Mouse (Mus musculus): ENCODE data around the gene Oas1f. TPM values are rescaled to one million over a fixed set of nuclear protein-coding genes. Genes with fewer than 3 reads are reported as not detected.
"Not testable (repeated sequence)": the region's sequence is repeated elsewhere in the genome, so short reads cannot be mapped to it uniquely, and the experiment has no call there.

Oas1f gene
- polyA plus RNA-seq, 1 experiment from 2014 or later, result not detected

- not testable (repeated sequence) for H3K27ac ChIP-seq (ENCODE audit: low read depth, low read length); H3K9ac ChIP-seq (ENCODE audit: low read depth, low read length); H3K9me3 ChIP-seq (replicated peaks; ENCODE audit: control insufficient read depth, low read length); H3K4me1 ChIP-seq (ENCODE audit: control insufficient read depth, insufficient read depth, low read length); H3K4me3 ChIP-seq (ENCODE audit: low read depth, low read length); H3K4me2 ChIP-seq; H3K36me3 ChIP-seq (ENCODE audit: control insufficient read depth, insufficient read depth, low read length); H3K27me3 ChIP-seq (ENCODE audit: control insufficient read depth, insufficient read depth, low read length); ATAC-seq (replicated peaks; ENCODE audit: insufficient number of reproducible peaks, low FRiP score, low TSS enrichment)
- 89% methylated on average over 6 of the region's 6 CpGs for WGBS (ENCODE audit: insufficient replicate concordance)
Measured at GRCm38 (mm10) chr5:120881681-120882080, 34.5 kb downstream of the Oas1f start.

DNA sequence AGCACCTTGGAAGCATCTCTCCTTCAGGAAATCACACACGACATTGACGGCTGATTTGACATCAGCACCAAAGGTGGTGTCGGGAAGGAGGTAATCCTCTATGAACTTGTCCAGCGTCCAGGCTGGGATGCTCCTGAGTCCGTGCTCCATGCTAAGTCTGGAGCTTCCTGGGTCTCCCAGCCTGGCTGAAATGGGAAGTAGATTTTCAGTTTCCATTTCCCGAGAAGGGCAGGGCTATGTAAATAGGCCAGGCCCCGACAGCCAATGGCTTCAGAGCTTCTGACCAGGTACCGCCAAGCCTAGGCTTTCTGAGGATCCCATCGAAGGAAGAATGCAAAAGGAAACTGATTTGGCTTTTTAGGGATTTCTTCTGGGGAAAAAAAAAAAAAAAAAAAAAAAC is 40.2 kb downstream of the Oas1f start, which contains the start of gene Oas1g:
Gene Oas1g, minus strand, starts transcription at position 201 of the 400 bp plus-strand sequence.
- H3K36me3 ChIP-seq (ENCODE audit: control insufficient read depth, insufficient read depth, low read length); H3K4me2 ChIP-seq; ATAC-seq (replicated peaks; ENCODE audit: insufficient number of reproducible peaks, low FRiP score, low TSS enrichment); H3K27me3 ChIP-seq (ENCODE audit: control insufficient read depth, insufficient read depth, low read length); H3K27ac ChIP-seq (ENCODE audit: low read depth, low read length); H3K9ac ChIP-seq (ENCODE audit: low read depth, low read length); H3K4me3 ChIP-seq (ENCODE audit: low read depth, low read length); H3K9me3 ChIP-seq (replicated peaks; ENCODE audit: control insufficient read depth, low read length); H3K4me1 ChIP-seq (ENCODE audit: control insufficient read depth, insufficient read depth, low read length): not testable (repeated sequence)
- 18% methylated on average over 6 of the region's 9 CpGs for WGBS (ENCODE audit: insufficient replicate concordance)

- Histone ChIP-seq H3K36me3 (ENCODE audit: control insufficient read depth, insufficient read depth, low read length) (no peaks in the 10 kb centered on the region), H3K9ac (ENCODE audit: low read depth, low read length) (no peak overlapping the region), H3K27ac (ENCODE audit: low read depth, low read length) (no peak overlapping the region), H3K9me3 (replicated peaks; ENCODE audit: control insufficient read depth, low read length) (no peaks in the 10 kb centered on the region), H3K4me1 (ENCODE audit: control insufficient read depth, insufficient read depth, low read length) (no peaks in the 10 kb centered on the region), H3K4me2 (no peak overlapping the region), H3K4me3 (ENCODE audit: low read depth, low read length) (no peak overlapping the region), H3K27me3 (ENCODE audit: control insufficient read depth, insufficient read depth, low read length) (no peaks in the 10 kb centered on the region)
- ATAC-seq (replicated peaks; ENCODE audit: insufficient number of reproducible peaks, low FRiP score, low TSS enrichment), result no peak
- WGBS (ENCODE audit: insufficient replicate concordance), result 32% methylated on average over 6 of the region's 6 CpGs
Measured at GRCm38 (mm10) chr5:120887831-120888230, 40.7 kb downstream of the Oas1f start.

DNA sequence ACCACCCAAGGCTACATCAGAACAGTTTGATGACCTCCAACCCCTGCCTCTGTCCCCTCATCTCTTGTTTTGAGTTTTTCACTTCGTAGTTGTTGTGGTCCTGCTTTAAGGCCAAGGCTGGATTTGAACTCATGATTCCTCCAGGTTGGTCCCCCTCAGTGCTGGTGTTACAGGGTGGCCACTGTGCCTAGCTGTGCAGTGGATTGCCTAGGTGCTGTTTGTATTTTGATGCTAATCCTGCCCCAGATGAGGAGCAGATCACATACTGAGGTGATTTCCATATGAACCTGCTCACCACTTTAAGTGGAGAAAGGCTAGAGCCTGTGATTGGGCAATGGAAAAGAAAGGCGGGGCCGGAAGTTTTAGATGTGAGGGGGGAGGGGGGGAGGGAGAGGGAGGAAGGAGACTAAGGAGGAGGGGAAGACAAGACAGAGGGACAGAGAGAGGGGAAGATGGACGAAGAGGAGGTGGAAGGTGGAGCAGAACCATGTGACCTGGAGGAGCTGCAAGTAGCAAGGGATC is 41.2 kb downstream of the Oas1f start:
- 35% methylated on average over 4 of the region's 4 CpGs for WGBS (ENCODE audit: insufficient replicate concordance)
- not testable (repeated sequence) for H3K27ac ChIP-seq (ENCODE audit: low read depth, low read length); H3K9me3 ChIP-seq (replicated peaks; ENCODE audit: control insufficient read depth, low read length); H3K9ac ChIP-seq (ENCODE audit: low read depth, low read length); H3K36me3 ChIP-seq (ENCODE audit: control insufficient read depth, insufficient read depth, low read length); H3K4me2 ChIP-seq; ATAC-seq (replicated peaks; ENCODE audit: insufficient number of reproducible peaks, low FRiP score, low TSS enrichment); H3K4me3 ChIP-seq (ENCODE audit: low read depth, low read length); H3K4me1 ChIP-seq (ENCODE audit: control insufficient read depth, insufficient read depth, low read length); H3K27me3 ChIP-seq (ENCODE audit: control insufficient read depth, insufficient read depth, low read length)

DNA sequence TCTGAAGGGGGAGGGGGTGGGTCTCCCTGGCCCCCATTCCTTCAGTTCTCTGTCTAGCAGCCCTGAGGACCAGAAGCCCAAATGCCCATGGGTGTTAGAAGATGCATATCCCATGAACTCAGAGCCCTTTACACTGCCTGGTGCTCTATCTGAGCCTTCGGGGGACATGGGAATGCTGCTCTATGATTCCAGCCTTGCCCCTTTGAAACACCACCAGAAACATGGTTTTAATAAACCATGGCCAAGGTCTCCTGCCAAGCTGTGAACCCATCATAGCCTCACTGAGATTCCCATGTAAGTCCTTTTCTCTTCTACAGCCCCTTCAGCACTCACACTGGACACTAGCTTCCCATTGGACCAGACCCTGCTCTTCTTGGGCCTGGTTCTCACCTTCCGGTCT is 42.9 kb downstream of the Oas1f start:
- H3K4me3 ChIP-seq (ENCODE audit: low read depth, low read length), result no peak overlapping the region
- H3K4me1 ChIP-seq (ENCODE audit: control insufficient read depth, insufficient read depth, low read length), result no peaks in the 10 kb centered on the region
- no peak for ATAC-seq (replicated peaks; ENCODE audit: insufficient number of reproducible peaks, low FRiP score, low TSS enrichment)
- no peak overlapping the region for H3K9ac ChIP-seq (ENCODE audit: low read depth, low read length)
- 64% methylated on average over 2 of the region's 2 CpGs for WGBS (ENCODE audit: insufficient replicate concordance)
- H3K27ac ChIP-seq (ENCODE audit: low read depth, low read length), result no peak overlapping the region
- no peaks in the 10 kb centered on the region for H3K36me3 ChIP-seq (ENCODE audit: control insufficient read depth, insufficient read depth, low read length)
- H3K4me2 ChIP-seq, result no peak overlapping the region
- H3K27me3 ChIP-seq (ENCODE audit: control insufficient read depth, insufficient read depth, low read length), result no peaks in the 10 kb centered on the region
- no peaks in the 10 kb centered on the region for H3K9me3 ChIP-seq (replicated peaks; ENCODE audit: control insufficient read depth, low read length)

- H3K4me2 ChIP-seq, result no peak overlapping the region
- no peak overlapping the region for H3K9ac ChIP-seq (ENCODE audit: low read depth, low read length)
- no peaks in the 10 kb centered on the region for H3K27me3 ChIP-seq (ENCODE audit: control insufficient read depth, insufficient read depth, low read length)
- H3K27ac ChIP-seq (ENCODE audit: low read depth, low read length), result no peak overlapping the region
- H3K4me1 ChIP-seq (ENCODE audit: control insufficient read depth, insufficient read depth, low read length), result no peaks in the 10 kb centered on the region
- no peak for ATAC-seq (replicated peaks; ENCODE audit: insufficient number of reproducible peaks, low FRiP score, low TSS enrichment)
- WGBS (ENCODE audit: insufficient replicate concordance), result 61% methylated on average over 3 of the region's 3 CpGs
- no peaks in the 10 kb centered on the region for H3K9me3 ChIP-seq (replicated peaks; ENCODE audit: control insufficient read depth, low read length)
- no peak overlapping the region for H3K4me3 ChIP-seq (ENCODE audit: low read depth, low read length)
- no peaks in the 10 kb centered on the region for H3K36me3 ChIP-seq (ENCODE audit: control insufficient read depth, insufficient read depth, low read length)
Measured at GRCm38 (mm10) chr5:120890991-120891390, 43.8 kb downstream of the Oas1f start.

DNA sequence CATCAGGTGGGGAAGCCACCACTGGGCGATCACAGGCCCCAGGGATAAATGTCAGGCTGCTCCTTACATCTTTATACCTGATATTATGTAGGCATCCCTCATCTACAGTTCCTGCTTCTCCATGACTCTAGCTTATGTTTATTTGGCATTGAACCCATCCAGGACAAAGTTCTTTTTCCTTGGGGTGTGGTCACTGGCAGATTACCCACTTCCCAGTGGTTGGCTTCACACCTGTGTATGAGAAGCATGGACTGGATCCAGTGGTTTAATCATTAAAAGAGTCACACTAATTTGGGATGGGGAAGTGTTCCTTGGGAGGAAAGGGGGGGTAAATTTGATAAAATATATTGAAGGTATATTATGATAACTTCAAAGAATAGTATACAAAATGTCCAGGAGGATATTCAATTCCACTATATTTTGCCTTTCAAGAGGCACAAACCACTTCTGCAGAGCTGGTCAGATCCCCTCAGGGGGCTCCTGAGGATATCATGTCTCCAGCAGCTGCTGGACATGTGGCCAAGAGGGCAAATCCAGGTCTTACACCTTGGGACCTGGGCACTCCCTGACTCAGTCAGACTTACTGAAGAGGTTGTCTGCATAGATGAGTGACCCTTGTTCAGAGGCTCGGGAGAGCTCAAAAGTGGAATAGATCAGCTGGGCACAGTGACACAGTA is 44.5 kb downstream of the Oas1f start:
- not testable (repeated sequence) for H3K27ac ChIP-seq (ENCODE audit: low read depth, low read length); H3K4me2 ChIP-seq; ATAC-seq (replicated peaks; ENCODE audit: insufficient number of reproducible peaks, low FRiP score, low TSS enrichment); H3K4me3 ChIP-seq (ENCODE audit: low read depth, low read length); H3K36me3 ChIP-seq (ENCODE audit: control insufficient read depth, insufficient read depth, low read length); H3K9me3 ChIP-seq (replicated peaks; ENCODE audit: control insufficient read depth, low read length); H3K9ac ChIP-seq (ENCODE audit: low read depth, low read length); H3K4me1 ChIP-seq (ENCODE audit: control insufficient read depth, insufficient read depth, low read length); H3K27me3 ChIP-seq (ENCODE audit: control insufficient read depth, insufficient read depth, low read length)
- 82% methylated on average over 2 of the region's 2 CpGs for WGBS (ENCODE audit: insufficient replicate concordance)

DNA sequence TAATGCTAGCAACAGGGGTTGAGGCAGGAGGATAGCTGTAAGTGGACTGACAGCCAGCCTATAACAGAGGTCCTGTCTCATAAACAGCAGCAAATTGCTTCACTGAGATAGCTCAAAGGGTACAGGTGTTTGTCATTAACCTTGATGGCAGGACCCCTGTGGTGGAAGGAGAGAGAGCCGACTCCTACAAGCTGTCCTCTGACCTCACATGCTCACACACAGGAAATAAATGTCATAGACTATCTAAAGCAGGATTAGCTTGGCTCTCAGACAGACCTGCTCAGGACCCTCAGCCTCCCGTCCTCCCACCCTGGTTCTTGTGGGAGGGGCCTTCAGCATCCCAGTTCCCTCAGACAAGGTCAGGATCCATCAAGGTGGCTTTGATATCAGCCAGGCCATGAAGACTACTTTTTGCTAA is 45.1 kb downstream of the Oas1f start:
- Histone ChIP-seq H3K27ac (ENCODE audit: low read depth, low read length) (no peak overlapping the region), H3K4me3 (ENCODE audit: low read depth, low read length) (no peak overlapping the region), H3K27me3 (ENCODE audit: control insufficient read depth, insufficient read depth, low read length) (no peaks in the 10 kb centered on the region), H3K36me3 (ENCODE audit: control insufficient read depth, insufficient read depth, low read length) (no peaks in the 10 kb centered on the region), H3K4me1 (ENCODE audit: control insufficient read depth, insufficient read depth, low read length) (no peaks in the 10 kb centered on the region), H3K4me2 (no peak overlapping the region), H3K9me3 (replicated peaks; ENCODE audit: control insufficient read depth, low read length) (no peaks in the 10 kb centered on the region), H3K9ac (ENCODE audit: low read depth, low read length) (no peak overlapping the region)
- ATAC-seq (replicated peaks; ENCODE audit: insufficient number of reproducible peaks, low FRiP score, low TSS enrichment), result no peak
- 58% methylated on average over 2 of the region's 2 CpGs for WGBS (ENCODE audit: insufficient replicate concordance)

DNA sequence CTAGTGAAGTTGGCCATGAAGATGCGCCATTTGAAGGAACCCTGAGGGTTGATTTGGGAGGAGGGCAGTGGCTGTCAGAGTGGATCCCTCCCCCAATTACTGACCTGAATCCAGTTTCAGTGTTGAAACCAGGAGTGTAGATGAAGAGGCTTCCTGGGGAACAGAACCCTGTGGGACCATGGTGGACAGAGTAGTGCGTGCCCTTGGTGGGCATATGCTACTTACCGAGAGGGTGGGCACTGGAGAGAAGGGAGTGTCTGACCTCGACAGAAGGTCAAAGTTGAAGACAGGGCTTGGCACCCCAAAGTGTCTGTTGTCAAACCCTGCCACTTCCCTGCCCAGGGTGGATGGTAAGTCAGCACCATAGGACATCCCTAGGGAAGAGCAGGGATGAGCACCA is 46.7 kb downstream of the Oas1f start:
- ATAC-seq (replicated peaks; ENCODE audit: insufficient number of reproducible peaks, low FRiP score, low TSS enrichment); H3K27ac ChIP-seq (ENCODE audit: low read depth, low read length); H3K4me2 ChIP-seq; H3K36me3 ChIP-seq (ENCODE audit: control insufficient read depth, insufficient read depth, low read length); H3K9me3 ChIP-seq (replicated peaks; ENCODE audit: control insufficient read depth, low read length); H3K4me1 ChIP-seq (ENCODE audit: control insufficient read depth, insufficient read depth, low read length); H3K27me3 ChIP-seq (ENCODE audit: control insufficient read depth, insufficient read depth, low read length); H3K4me3 ChIP-seq (ENCODE audit: low read depth, low read length); H3K9ac ChIP-seq (ENCODE audit: low read depth, low read length): not testable (repeated sequence)
- WGBS (ENCODE audit: insufficient replicate concordance), result 82% methylated on average over 4 of the region's 4 CpGs

Data from heart, embryonic 11.5 days (tissue).